In the genomic region with DNA sequence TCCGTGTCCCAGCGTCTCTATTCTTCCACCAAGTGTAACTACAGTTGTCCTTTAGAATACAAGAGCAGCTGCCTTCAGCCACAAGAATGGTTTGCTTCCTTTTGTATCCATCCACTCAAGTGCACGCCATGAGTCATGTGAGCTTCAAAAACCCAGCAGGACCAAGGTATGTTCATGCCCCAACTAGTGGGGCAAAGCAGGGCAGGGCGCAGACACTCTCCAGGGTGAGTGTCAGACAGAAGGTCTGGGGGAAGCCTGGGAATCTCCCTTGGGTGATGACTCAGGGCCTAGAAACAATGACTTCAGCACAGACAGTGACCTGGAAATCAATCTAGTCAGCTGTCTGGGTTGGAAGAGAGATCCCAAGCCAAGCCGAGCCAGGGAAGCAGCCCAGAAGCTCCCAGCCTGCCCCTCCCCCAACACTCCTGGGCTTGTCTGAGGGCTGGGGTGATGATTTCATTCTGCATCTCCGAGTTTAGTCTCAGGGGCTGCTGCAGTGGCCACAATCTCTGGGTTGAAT, we compare ENCODE assay signal across 8 mouse cellular contexts. TPM values are rescaled to one million over a fixed set of nuclear protein-coding genes. Genes with fewer than 3 reads are reported as not detected.
DNase-seq lines count a peak whose midpoint lies in the region; ATAC-seq lines count a peak whose summit lies in the region.

No protein-coding gene starts in this region.

- peak; percentile 70 for ATAC-seq in hindbrain, embryonic 15.5 days (ENCODE audit: low FRiP score, low read depth)

- H3K36me3 ChIP-seq in hindbrain, embryonic 15.5 days = no peaks in the 10 kb centered on the region

- H3K9ac ChIP-seq in hindbrain, embryonic 15.5 days = no peak overlapping the region

- peak overlapping the region; percentile 53 for H3K4me2 ChIP-seq in hindbrain, embryonic 15.5 days

- DNase-seq in urinary bladder, postnatal 25 days (ENCODE audit: low spot score) = peak; percentile 26
- no peak for DNase-seq in urinary bladder, adult 2 months (ENCODE audit: low spot score)
- DNase-seq in cerebellum, adult 9-11 months = peak; percentile 65
- peak; percentile 80 for DNase-seq in gastrocnemius, postnatal 10 days
- peak; percentile 35 for DNase-seq in naive thymus-derived CD4-positive, alpha-beta T cell, adult 2 months (ENCODE audit: low read depth)
- DNase-seq in natural killer cell, adult 2 months (ENCODE audit: low spot score in 2 of 2) = no peak
- DNase-seq in frontal cortex, adult 2 months (ENCODE audit: extremely low spot score in 1 of 2, low spot score in 1 of 2) = no peak

- peak overlapping the region; percentile 76 for H3K27ac ChIP-seq in hindbrain, embryonic 15.5 days (replicated peaks)

- H3K27me3 ChIP-seq in hindbrain, embryonic 15.5 days = no peaks in the 10 kb centered on the region

- no peak overlapping the region for H3K4me3 ChIP-seq in hindbrain, embryonic 15.5 days

- peaks cover 26% of the 10 kb centered on the region for H3K4me1 ChIP-seq in hindbrain, embryonic 15.5 days (replicated peaks)

- 11% methylated on average over 6 of the region's 6 CpGs for WGBS in hindbrain, embryonic 15.5 days

- H3K9me3 ChIP-seq in hindbrain, embryonic 15.5 days = no peaks in the 10 kb centered on the region

RNA-seq across cellular contexts. Expression of a gene that starts 17.4 kb away (rescaled TPM):
- polyA plus RNA-seq in urinary bladder, adult 2 months (2012; rRNA removed) = 25.7 and 54.9 TPM in 2 replicates
- total RNA-seq in gastrocnemius, postnatal 10 days (2021) = 10 to 100 TPM; 30.1 to 38.7 TPM
- polyA plus RNA-seq in hindbrain, embryonic 15.5 days (2015; fragmentation: Nextera tagmentation; extraction: Ambion mirVana) = 3.5 and 3.7 TPM in 2 replicates
- polyA plus RNA-seq in frontal cortex, adult 2 months (2012; rRNA removed) = 8.9 and 9.2 TPM in 2 replicates

RNA-seq across cellular contexts. Expression of a gene that starts 49.6 kb away (rescaled TPM):
- 27.7 and 31.7 TPM in 2 replicates for polyA plus RNA-seq in urinary bladder, adult 2 months (2012; rRNA removed)
- total RNA-seq in gastrocnemius, postnatal 10 days (2021) = 10 to 100 TPM; 11.3 to 11.7 TPM
- 18.5 and 19.9 TPM in 2 replicates for polyA plus RNA-seq in hindbrain, embryonic 15.5 days (2015; fragmentation: Nextera tagmentation; extraction: Ambion mirVana)
- 22.4 and 23.9 TPM in 2 replicates for polyA plus RNA-seq in frontal cortex, adult 2 months (2012; rRNA removed)

Comparison
In these comparisons a context has a peak if more than half of its experiments do, and no peak if none do; other contexts are left out.
1. DNase-seq: peak in urinary bladder, postnatal 25 days (single experiment), cerebellum, adult 9-11 months (single experiment), gastrocnemius, postnatal 10 days (single experiment) and naive thymus-derived CD4-positive, alpha-beta T cell, adult 2 months (single experiment); none in urinary bladder, adult 2 months (single experiment), natural killer cell, adult 2 months (0 of 2) and frontal cortex, adult 2 months (0 of 2).